Mouse (Mus musculus) bone marrow macrophage, adult 2 months (primary cell): ENCODE data around the gene Ago1.

Experiments
- CTCF ChIP-seq: IDR thresholded peaks from 2 replicates; pipeline ENCODE4 v1.5.1; 2012; ENCODE audit warnings: low read depth, mild to moderate bottlenecking, low read length, moderate library complexity
- POLR2A ChIP-seq: IDR thresholded peaks from 2 replicates; pipeline ENCODE4 v1.6.1; 2012; ENCODE audit warnings: mild to moderate bottlenecking, low read depth, low read length, borderline replicate concordance

- TF ChIP-seq CTCF: no peak
- TF ChIP-seq POLR2A: no peak
Observed at GRCm38 (mm10) chr4:126502141-126502976, 34.0 kb upstream of the Ago1 start.
